Mouse (Mus musculus) gastrocnemius, adult 2 months (tissue): ENCODE data around the gene Keap1. TPM values are rescaled to one million over a fixed set of nuclear protein-coding genes. Genes with fewer than 3 reads are reported as not detected.

Experiments
- DNase-seq: peaks from one replicate; pipeline ENCODE4 v3.0.0; 2022
- H3K27ac ChIP-seq: fragments of 200-600 bp; 2 replicates; pipeline ENCODE4 v1.8.1; 2022; ENCODE audit warnings: mild to moderate bottlenecking
- H3K4me3 ChIP-seq: fragments of 200-600 bp; 2 replicates; pipeline ENCODE4 v1.8.1; 2022; ENCODE audit warnings: mild to moderate bottlenecking, moderate library complexity
- CTCF ChIP-seq: fragments of 200-600 bp; IDR thresholded peaks from 2 replicates; pipeline ENCODE4 v1.8.1; 2022; ENCODE audit warnings: antibody characterized with exemption, mild to moderate bottlenecking, moderate library complexity
- intact Hi-C: fragments of 180-260 bp; cut with DNase I; formaldehyde crosslinking; loops from one replicate; pipeline ENCODE4 v1.15.1; 2025
- total RNA-seq, 2 experiments: library from RNA; stranded (reverse); gene quantifications; 2 replicates each; pipeline ENCODE4 v1.2.3; 2021

Keap1 gene
- total RNA-seq, 2 experiments from 2014 or later: 51.3 to 62.3 TPM

- intact Hi-C loops: no loop called here
- DNase-seq: no peak
- TF ChIP-seq CTCF: no peak
- H3K4me3 ChIP-seq: no peak overlapping the region
- H3K27ac ChIP-seq: no peak overlapping the region
Observed at GRCm38 (mm10) chr9:21254690-21255089, 15.5 kb upstream of the Keap1 start.

- Histone ChIP-seq H3K27ac (no peak overlapping the region), H3K4me3 (no peak overlapping the region)
- TF ChIP-seq CTCF: no peak
- intact Hi-C loops: no loop called here
- DNase-seq: no peak
Observed at GRCm38 (mm10) chr9:21251116-21251735, 12.1 kb upstream of the Keap1 start.

DNA sequence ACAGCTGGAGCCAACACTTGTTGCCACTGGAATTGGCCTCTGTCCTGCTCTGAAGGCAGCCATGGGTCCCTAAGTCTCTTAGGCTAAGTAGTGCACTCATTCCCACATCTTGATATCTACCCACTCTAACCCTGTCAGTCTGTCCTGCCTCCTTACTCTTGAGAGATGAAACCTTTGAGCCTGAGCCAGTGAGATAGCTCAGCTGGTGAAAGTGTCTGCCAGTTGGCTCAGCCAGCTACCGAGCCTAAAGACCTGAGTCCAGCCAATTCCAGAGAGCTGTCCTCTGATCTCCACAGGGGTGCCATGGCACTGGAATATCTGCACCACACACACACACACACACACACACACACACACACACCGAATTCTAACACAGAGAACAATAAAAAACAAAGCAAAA is 11.3 kb upstream of the Keap1 start:
- intact Hi-C loops: no loop called here
- peak; percentile 65 for DNase-seq
- Histone ChIP-seq H3K27ac (no peak overlapping the region), H3K4me3 (no peak overlapping the region)
- no peak for TF ChIP-seq CTCF

GRCm38 (mm10) chr9:21249629-21250508 is 10.7 kb upstream of the Keap1 start:
- intact Hi-C loops: no loop called here
- Histone ChIP-seq H3K27ac (no peak overlapping the region), H3K4me3 (no peak overlapping the region)
- DNase-seq: no peak
- no peak for TF ChIP-seq CTCF

DNA sequence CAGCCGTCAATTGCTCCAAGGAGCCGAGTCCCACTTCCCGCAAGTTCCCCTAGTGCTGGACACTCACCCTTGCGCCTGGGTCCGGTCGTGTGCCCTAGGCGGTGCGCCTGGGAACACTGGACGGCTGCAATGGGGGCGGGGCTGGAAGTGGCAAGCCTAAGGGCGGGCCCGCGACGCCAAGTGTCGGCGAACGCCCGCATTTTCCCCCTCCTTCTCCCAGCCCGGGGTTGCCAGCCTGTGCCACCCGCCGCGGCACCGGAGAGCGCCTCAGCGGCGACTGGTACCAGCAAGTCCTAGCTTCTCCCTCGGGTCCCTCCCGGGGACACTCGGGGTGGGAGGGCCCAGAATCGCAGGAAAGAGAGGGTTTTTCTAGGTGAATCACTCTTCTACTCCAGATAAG is 9.2 kb upstream of the Keap1 start, which contains the start of gene S1pr5:
TSS of gene S1pr5 (minus strand) at position 118 of the 400 bp plus-strand sequence.
- peak within 1 kb of the TSS; percentile 59 for H3K4me3 ChIP-seq
- peak; percentile 77 for DNase-seq
- no peak for TF ChIP-seq CTCF

GRCm38 (mm10) chr9:21246342-21246741 is 7.2 kb upstream of the Keap1 start:
- intact Hi-C loops: no loop called here

More for the DNA sequence above, 9.2 kb upstream of the Keap1 start, which contains the start of gene S1pr5:
- intact Hi-C loops: no loop called here
- H3K27ac ChIP-seq: no peak within 1 kb of the TSS

GRCm38 (mm10) chr9:21245113-21245487 is 5.9 kb upstream of the Keap1 start:
- intact Hi-C loops: no loop called here
- peak overlapping the region; percentile 73 for H3K4me3 ChIP-seq
- no peak for DNase-seq
- no peak for TF ChIP-seq CTCF
- H3K27ac ChIP-seq: no peak overlapping the region

More at GRCm38 (mm10) chr9:21246342-21246741, 7.2 kb upstream of the Keap1 start:
- DNase-seq: no peak
- Histone ChIP-seq H3K27ac (no peak overlapping the region), H3K4me3 (no peak overlapping the region)
- TF ChIP-seq CTCF: no peak

DNA sequence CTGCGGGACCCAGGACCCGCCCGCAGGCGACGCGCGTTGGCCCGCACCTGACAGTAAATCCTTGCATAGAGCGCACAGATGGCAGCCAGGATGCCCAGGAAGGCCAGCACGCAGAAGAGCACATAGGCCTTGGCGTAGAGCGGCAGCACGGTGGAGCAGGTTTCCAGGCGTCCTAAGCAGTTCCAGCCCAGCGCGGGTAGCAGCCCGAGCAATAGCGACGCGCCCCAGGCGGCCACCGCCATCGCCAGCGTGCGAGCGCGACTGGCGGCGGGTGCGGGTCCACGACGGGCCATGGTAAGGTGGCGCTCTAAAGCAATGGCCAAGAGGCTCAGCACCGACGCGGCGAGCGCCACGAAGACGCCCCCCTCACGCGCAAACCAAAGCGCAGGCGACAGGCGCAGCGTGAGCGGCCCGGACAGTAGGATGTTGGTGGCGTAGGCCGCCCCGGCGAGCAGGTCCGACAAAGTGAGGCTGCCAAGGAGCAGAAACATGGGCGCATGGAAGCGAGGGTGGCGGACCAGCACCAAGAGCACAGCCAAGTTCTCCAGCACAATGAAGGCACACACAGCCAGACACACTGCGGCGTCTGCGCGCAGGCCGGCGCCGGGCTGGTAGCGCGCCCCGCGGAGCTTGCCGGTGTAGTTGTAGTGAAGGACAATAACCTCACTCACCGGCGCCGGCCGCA is 5.4 kb upstream of the Keap1 start:
- TF ChIP-seq CTCF: no peak
- intact Hi-C loops: no loop called here
- peak; percentile 49 for DNase-seq

DNA sequence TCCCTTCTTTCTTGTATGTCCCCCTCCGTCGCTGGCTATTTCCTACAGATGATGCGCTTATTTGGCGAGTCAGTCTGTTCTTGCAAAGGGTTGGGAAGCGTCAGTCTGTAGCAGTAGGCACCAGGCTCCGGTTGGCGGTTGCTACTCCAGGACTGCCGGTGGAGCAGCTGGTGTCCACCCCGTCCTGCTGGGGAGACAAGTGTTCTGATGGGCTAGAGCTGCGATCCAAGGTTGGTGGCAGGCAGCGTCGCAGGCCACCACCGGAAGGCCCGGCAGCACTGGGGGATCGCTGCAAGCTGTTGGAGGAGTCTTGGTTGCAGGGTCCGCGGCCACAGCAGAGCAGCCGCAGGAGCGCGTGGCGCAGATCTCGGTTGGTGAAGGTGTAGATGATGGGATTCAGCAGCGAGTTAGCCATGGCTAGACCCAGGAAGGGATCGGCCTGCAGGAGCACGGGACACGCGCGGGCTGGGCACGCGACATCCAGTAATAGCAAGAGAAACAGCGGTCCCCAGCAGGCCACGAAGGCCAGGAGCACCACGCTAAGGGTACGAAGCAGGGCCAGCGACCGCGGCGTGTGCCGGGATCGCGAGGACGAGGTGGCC is 4.8 kb upstream of the Keap1 start:
- no peak for TF ChIP-seq CTCF
- Histone ChIP-seq H3K27ac (no peak overlapping the region), H3K4me3 (peak overlapping the region; percentile 73)
- intact Hi-C loops: no loop called here
- DNase-seq: no peak

More for the DNA sequence above, 5.4 kb upstream of the Keap1 start:
- Histone ChIP-seq H3K27ac (no peak overlapping the region), H3K4me3 (peak overlapping the region; percentile 73)

DNA sequence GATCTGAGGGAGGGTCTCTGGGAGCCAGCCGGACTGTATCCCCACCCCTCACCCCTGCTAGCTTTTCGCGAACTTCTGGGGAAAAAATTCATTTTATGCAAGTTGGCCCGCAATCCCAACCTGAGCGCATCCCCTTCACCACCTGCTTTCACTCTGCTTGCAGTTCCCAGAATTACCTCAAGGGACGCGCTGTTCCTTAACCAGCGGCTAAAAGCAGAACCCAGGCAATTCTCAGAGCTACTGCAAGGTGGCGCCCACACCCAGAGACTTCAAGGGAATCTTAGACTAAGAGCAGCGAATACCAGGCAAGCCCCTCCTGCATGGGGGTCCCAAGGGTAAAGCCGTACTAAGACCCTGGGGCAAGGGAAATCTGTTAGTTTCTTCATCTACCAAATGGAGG is 2.2 kb upstream of the Keap1 start:
- intact Hi-C loops: no loop called here
- peak; percentile 93 for TF ChIP-seq CTCF
- H3K27ac ChIP-seq: no peak overlapping the region
- H3K4me3 ChIP-seq: no peak overlapping the region
- DNase-seq: peak; percentile 79

GRCm38 (mm10) chr9:21239465-21239848 is 296 bp upstream of the Keap1 start:
- Histone ChIP-seq H3K4me3 (peak overlapping the region; percentile 84), H3K27ac (peak overlapping the region; percentile 98)
- intact Hi-C loops: loop anchor here (2.0 kb wide), 1 partner anchor 25 kb away; the partner anchor contains the start of gene Atg4d
- no peak for TF ChIP-seq CTCF
- DNase-seq: no peak

DNA sequence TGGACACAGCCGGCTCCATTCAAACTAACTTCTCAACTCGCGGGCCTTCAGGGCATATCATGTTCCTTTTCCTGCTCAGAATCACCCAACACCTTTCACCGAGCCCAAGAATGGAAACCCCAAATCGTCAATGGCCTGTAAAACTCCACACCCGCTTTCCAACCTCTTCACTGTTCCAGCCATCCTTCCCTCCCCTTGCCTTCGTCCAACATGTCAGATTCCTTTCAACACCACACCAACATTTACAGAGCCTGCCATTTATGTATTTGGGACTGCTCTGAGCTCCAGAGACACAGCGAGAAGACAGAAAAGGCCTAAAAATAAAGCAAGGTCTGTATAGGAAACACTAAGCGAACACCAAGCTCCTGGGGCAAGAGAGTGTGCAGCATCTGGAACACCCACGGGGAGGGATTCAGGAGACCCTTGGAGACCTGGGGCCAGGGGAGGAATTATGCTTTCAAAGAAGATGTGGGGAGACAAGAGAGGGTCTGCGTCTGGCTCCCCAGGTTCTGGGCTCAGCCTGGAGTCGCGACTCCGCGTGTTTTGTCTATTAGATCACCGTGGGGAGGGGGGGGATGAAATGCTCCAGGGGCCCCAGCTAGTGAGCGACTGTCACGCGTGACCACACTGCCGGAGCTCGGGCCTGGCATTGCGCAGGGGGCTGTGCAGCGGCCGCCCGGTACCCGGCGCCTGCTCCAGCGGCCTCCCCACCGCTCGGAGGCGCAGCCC is 993 bp downstream of the Keap1 start:
- intact Hi-C loops: loop anchor here (2.0 kb wide), 1 partner anchor 27 kb away; the partner anchor contains the start of gene Atg4d
- H3K27ac ChIP-seq: peak overlapping the region; percentile 98
- H3K4me3 ChIP-seq: peak overlapping the region; percentile 84
- no peak for TF ChIP-seq CTCF
- no peak for DNase-seq
